Mouse (Mus musculus) heart, embryonic 16.5 days (tissue): ENCODE results near the gene Slc5a1. TPM values are rescaled to one million over a fixed set of nuclear protein-coding genes. Genes with fewer than 3 reads are reported as not detected.

Experiments
- ATAC-seq: fragments of 200-750 bp; cut with Nextera tagmentation; replicated peaks from 2 replicates; pipeline ENCODE4 v1.8.0; 2017; ENCODE audit warnings: moderate number of reproducible peaks; ENCODE audit not compliant: insufficient read depth, low FRiP score; ENCODE audit errors: extremely low read depth
- H3K27ac ChIP-seq: fragments of 300-500 bp; sonication (generic); 2 replicates; pipeline ENCODE4 v1.5.1; 2014; ENCODE audit warnings: mild to moderate bottlenecking, low read length, control low read depth, moderate library complexity
- H3K27me3 ChIP-seq: fragments of 300-500 bp; sonication (generic); 2 replicates; pipeline ENCODE4 v1.6.1; 2014; ENCODE audit warnings: low read length, mixed read lengths; ENCODE audit not compliant: control insufficient read depth, insufficient read depth
- H3K36me3 ChIP-seq: fragments of 300-500 bp; sonication (generic); 2 replicates; pipeline ENCODE4 v1.6.1; 2014; ENCODE audit not compliant: control insufficient read depth, insufficient read depth
- H3K4me1 ChIP-seq: fragments of 300-500 bp; sonication (generic); 2 replicates; pipeline ENCODE4 v1.6.1; 2014; ENCODE audit warnings: low read length, mixed read lengths; ENCODE audit not compliant: control insufficient read depth, insufficient read depth
- H3K4me2 ChIP-seq: fragments of 300-500 bp; sonication (generic); 2 replicates; pipeline ENCODE4 v1.6.1; 2014; ENCODE audit warnings: low read depth, mild to moderate bottlenecking, control low read depth, low read length
- H3K4me3 ChIP-seq: fragments of 300-500 bp; sonication (generic); 2 replicates; pipeline ENCODE4 v1.5.1; 2014; ENCODE audit warnings: mild to moderate bottlenecking, control low read depth, low read length
- H3K9ac ChIP-seq: fragments of 300-500 bp; sonication (generic); 2 replicates; pipeline ENCODE4 v1.6.1; 2014; ENCODE audit warnings: low read length, control low read depth
- H3K9me3 ChIP-seq: fragments of 300-500 bp; sonication (generic); replicated peaks from 2 replicates; pipeline ENCODE4 v1.6.1; 2016; ENCODE audit warnings: low read length; ENCODE audit not compliant: control insufficient read depth
- WGBS: fragments of 180-500 bp; shearing (Covaris S2); extraction: QIAGEN DNeasy Blood & Tissue Kit; methylation state at CpG from one replicate; pipeline ENCODE4 v1.1.7; 2014; 5-methylcytosine and 5-hydroxymethylcytosine counted together
- polyA plus RNA-seq: library from polyadenylated mRNA; unstranded; fragments of >200 nt; fragmentation: Nextera tagmentation; extraction: Ambion mirVana; gene quantifications from 2 replicates; pipeline ENCODE4 v1.2.1, GENCODE M21; 2015

Slc5a1 gene
- polyA plus RNA-seq, result 0.10 and 0.80 TPM in 2 replicates

- no peaks in the 10 kb centered on the region for H3K4me1 ChIP-seq
- no peaks in the 10 kb centered on the region for H3K9me3 ChIP-seq
- ATAC-seq, result no peak
- H3K27me3 ChIP-seq, result peaks cover 28% of the 10 kb centered on the region
- no peaks in the 10 kb centered on the region for H3K36me3 ChIP-seq
- no peak within 1 kb of the TSS for H3K27ac ChIP-seq
- H3K4me2 ChIP-seq, result no peak within 1 kb of the TSS
- 12% methylated on average over 25 of the region's 25 CpGs for WGBS
- no peak within 1 kb of the TSS for H3K9ac ChIP-seq
- no peak within 1 kb of the TSS for H3K4me3 ChIP-seq
Observed at GRCm38 (mm10) chr5:33104025-33104481, at the start of gene Slc5a1. Gene Slc5a1 (plus strand): TSS chr5:33104219.

- 74% methylated on average over 10 of the region's 10 CpGs for WGBS
- no peak overlapping the region for H3K9ac ChIP-seq
- no peaks in the 10 kb centered on the region for H3K4me1 ChIP-seq
- H3K9me3 ChIP-seq, result no peaks in the 10 kb centered on the region
- no peak overlapping the region for H3K4me2 ChIP-seq
- ATAC-seq, result no peak
- no peak overlapping the region for H3K27ac ChIP-seq
- H3K4me3 ChIP-seq, result no peak overlapping the region
- no peaks in the 10 kb centered on the region for H3K36me3 ChIP-seq
- H3K27me3 ChIP-seq, result no peaks in the 10 kb centered on the region
Observed at GRCm38 (mm10) chr5:33056126-33056765, 47.8 kb upstream of the Slc5a1 start.

GRCm38 (mm10) chr5:33070071-33070470, 33.9 kb upstream of the Slc5a1 start:
- Histone ChIP-seq H3K4me1 (no peaks in the 10 kb centered on the region), H3K36me3 (no peaks in the 10 kb centered on the region), H3K9ac (no peak overlapping the region), H3K4me3 (no peak overlapping the region), H3K27ac (no peak overlapping the region), H3K27me3 (no peaks in the 10 kb centered on the region), H3K4me2 (no peak overlapping the region), H3K9me3 (no peaks in the 10 kb centered on the region)
- no peak for ATAC-seq

GRCm38 (mm10) chr5:33076490-33077191, 27.4 kb upstream of the Slc5a1 start:
- 41% methylated on average over 6 of the region's 6 CpGs for WGBS
- Histone ChIP-seq H3K4me1 (no peaks in the 10 kb centered on the region), H3K27me3 (no peaks in the 10 kb centered on the region), H3K36me3 (no peaks in the 10 kb centered on the region), H3K4me3 (no peak overlapping the region), H3K9me3 (no peaks in the 10 kb centered on the region), H3K4me2 (no peak overlapping the region), H3K27ac (no peak overlapping the region), H3K9ac (no peak overlapping the region)
- no peak for ATAC-seq

GRCm38 (mm10) chr5:33082896-33083295, 21.1 kb upstream of the Slc5a1 start:
- no peak overlapping the region for H3K4me3 ChIP-seq

GRCm38 (mm10) chr5:33084599-33084998, 19.4 kb upstream of the Slc5a1 start:
- H3K27me3 ChIP-seq, result no peaks in the 10 kb centered on the region
- H3K4me1 ChIP-seq, result no peaks in the 10 kb centered on the region
- 67% methylated on average over 5 of the region's 5 CpGs for WGBS
- H3K9ac ChIP-seq, result no peak overlapping the region
- H3K9me3 ChIP-seq, result no peaks in the 10 kb centered on the region
- H3K36me3 ChIP-seq, result no peaks in the 10 kb centered on the region
- no peak overlapping the region for H3K4me3 ChIP-seq
- no peak overlapping the region for H3K27ac ChIP-seq
- no peak for ATAC-seq
- no peak overlapping the region for H3K4me2 ChIP-seq

More at GRCm38 (mm10) chr5:33082896-33083295, 21.1 kb upstream of the Slc5a1 start:
- H3K4me2 ChIP-seq, result no peak overlapping the region
- H3K36me3 ChIP-seq, result no peaks in the 10 kb centered on the region
- no peak for ATAC-seq
- H3K9me3 ChIP-seq, result no peaks in the 10 kb centered on the region
- H3K4me1 ChIP-seq, result no peaks in the 10 kb centered on the region
- no peaks in the 10 kb centered on the region for H3K27me3 ChIP-seq
- 73% methylated on average over 1 of the region's 1 CpGs for WGBS
- H3K27ac ChIP-seq, result no peak overlapping the region
- no peak overlapping the region for H3K9ac ChIP-seq

- Histone ChIP-seq H3K4me2 (no peak overlapping the region), H3K4me1 (no peaks in the 10 kb centered on the region), H3K4me3 (no peak overlapping the region), H3K27ac (no peak overlapping the region), H3K36me3 (no peaks in the 10 kb centered on the region), H3K27me3 (no peaks in the 10 kb centered on the region), H3K9ac (no peak overlapping the region), H3K9me3 (no peaks in the 10 kb centered on the region)
- ATAC-seq, result no peak
- 82% methylated on average over 6 of the region's 6 CpGs for WGBS
Observed at GRCm38 (mm10) chr5:33091342-33091741, 12.7 kb upstream of the Slc5a1 start.

GRCm38 (mm10) chr5:33095315-33095714, 8.7 kb upstream of the Slc5a1 start:
- no peak overlapping the region for H3K4me2 ChIP-seq
- H3K4me1 ChIP-seq, result no peaks in the 10 kb centered on the region
- H3K9me3 ChIP-seq, result no peaks in the 10 kb centered on the region
- no peak overlapping the region for H3K9ac ChIP-seq
- no peak for ATAC-seq
- 83% methylated on average over 4 of the region's 4 CpGs for WGBS
- H3K4me3 ChIP-seq, result no peak overlapping the region
- no peak overlapping the region for H3K27ac ChIP-seq
- H3K27me3 ChIP-seq, result no peaks in the 10 kb centered on the region
- H3K36me3 ChIP-seq, result no peaks in the 10 kb centered on the region

GRCm38 (mm10) chr5:33102369-33103055, 1.5 kb upstream of the Slc5a1 start:
- no peak for ATAC-seq
- H3K4me1 ChIP-seq, result no peaks in the 10 kb centered on the region
- WGBS, result 48% methylated on average over 12 of the region's 12 CpGs
- no peak overlapping the region for H3K4me2 ChIP-seq
- H3K9me3 ChIP-seq, result no peaks in the 10 kb centered on the region
- no peak overlapping the region for H3K4me3 ChIP-seq
- no peaks in the 10 kb centered on the region for H3K36me3 ChIP-seq
- peaks cover 28% of the 10 kb centered on the region for H3K27me3 ChIP-seq
- no peak overlapping the region for H3K27ac ChIP-seq
- H3K9ac ChIP-seq, result no peak overlapping the region
